Mouse (Mus musculus): ENCODE results near the gene Fignl2. TPM values are rescaled to one million over a fixed set of nuclear protein-coding genes. Genes with fewer than 3 reads are reported as not detected.

Gene Fignl2
- polyA plus RNA-seq, 1 experiment from 2014 or later = 0.82 TPM

DNA sequence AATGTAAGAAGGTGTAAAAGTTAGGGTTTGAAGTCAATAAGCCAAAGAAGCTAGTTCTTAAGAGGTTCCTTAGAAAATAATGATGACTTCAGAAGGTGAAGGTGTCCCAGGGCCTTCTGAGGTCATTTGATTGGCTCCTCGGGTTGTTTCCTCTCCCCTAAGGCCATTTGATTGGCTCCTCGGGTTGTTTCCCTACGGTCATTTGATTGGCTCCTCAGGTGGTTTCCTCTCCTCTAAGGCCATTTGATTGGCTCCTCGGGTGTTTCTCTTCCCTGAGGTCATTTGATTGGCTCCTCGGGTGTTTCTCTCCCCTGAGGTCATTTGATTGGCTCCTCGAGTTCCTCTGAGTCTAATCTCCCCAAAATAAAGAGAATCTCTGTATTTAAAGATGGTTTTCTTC lies 67.0 kb downstream of the Fignl2 start:
- H3K4me1 ChIP-seq = peaks cover 11% of the 10 kb centered on the region
- WGBS = 93% methylated on average over 6 of the region's 6 CpGs
- H3K36me3 ChIP-seq (replicated peaks) = peaks cover 10% of the 10 kb centered on the region; the same call in 1 of the 2 replicates
- peaks cover 10% of the 10 kb centered on the region for H3K27me3 ChIP-seq (ENCODE audit: poor library complexity, severe bottlenecking)
- H3K4me3 ChIP-seq = no peak overlapping the region
- DNase-seq (ENCODE audit: extremely low spot score, low spot score) = no peak
- no peak overlapping the region for H3K27ac ChIP-seq
- H3K9me3 ChIP-seq = no peaks in the 10 kb centered on the region

- DNase-seq (ENCODE audit: extremely low spot score, low spot score) = no peak
- Histone ChIP-seq H3K27ac (no peak overlapping the region), H3K4me3 (no peak overlapping the region), H3K4me1 (peaks cover 16% of the 10 kb centered on the region), H3K27me3 (ENCODE audit: poor library complexity, severe bottlenecking) (peaks cover 21% of the 10 kb centered on the region), H3K36me3 (replicated peaks) (peaks cover 4% of the 10 kb centered on the region; the same call in 1 of the 2 replicates), H3K9me3 (no peaks in the 10 kb centered on the region)
- 93% methylated on average over 14 of the region's 14 CpGs for WGBS
These were observed 69.9 kb downstream of the Fignl2 start for GRCm38 (mm10) chr15:101008386-101009010.

DNA sequence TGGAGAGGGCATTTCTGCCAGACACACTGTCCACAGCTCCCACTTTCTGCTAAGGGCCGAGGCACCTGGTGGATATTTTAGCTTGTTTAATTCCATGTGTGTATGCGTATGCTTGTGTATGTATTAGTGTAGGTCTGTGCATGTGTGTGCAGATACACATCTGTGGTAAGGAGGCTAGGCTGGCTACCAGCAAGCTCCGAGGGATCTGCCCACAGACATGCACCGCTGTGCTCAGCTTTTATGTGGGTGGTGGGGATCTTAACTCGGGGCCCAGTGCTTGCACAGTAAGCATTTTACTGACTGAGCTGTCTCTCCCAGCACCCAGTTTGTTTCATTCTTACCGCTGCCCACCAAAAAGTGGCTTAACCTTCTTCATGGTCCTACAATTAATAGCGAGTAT lies 71.1 kb downstream of the Fignl2 start:
- 74% methylated on average over 7 of the region's 7 CpGs for WGBS
- peaks cover 21% of the 10 kb centered on the region for H3K27me3 ChIP-seq (ENCODE audit: poor library complexity, severe bottlenecking)
- no peak for DNase-seq (ENCODE audit: extremely low spot score, low spot score)
- no peaks in the 10 kb centered on the region for H3K9me3 ChIP-seq
- H3K36me3 ChIP-seq (replicated peaks) = no peaks in the 10 kb centered on the region
- H3K4me3 ChIP-seq = peak overlapping the region; percentile 56
- peaks cover 16% of the 10 kb centered on the region for H3K4me1 ChIP-seq
- H3K27ac ChIP-seq = peak overlapping the region; percentile 68

GRCm38 (mm10) chr15:101006251-101007040 lies 71.9 kb downstream of the Fignl2 start:
- Histone ChIP-seq H3K36me3 (replicated peaks) (no peaks in the 10 kb centered on the region), H3K27ac (peak overlapping the region; percentile 68)
- WGBS = 14% methylated on average over 14 of the region's 15 CpGs

GRCm38 (mm10) chr15:101005717-101006116 lies 72.7 kb downstream of the Fignl2 start:
- no peak overlapping the region for H3K4me3 ChIP-seq
- H3K9me3 ChIP-seq = no peaks in the 10 kb centered on the region
- H3K4me1 ChIP-seq = peaks cover 16% of the 10 kb centered on the region
- DNase-seq (ENCODE audit: extremely low spot score, low spot score) = no peak
- 84% methylated on average over 8 of the region's 8 CpGs for WGBS
- H3K27me3 ChIP-seq (ENCODE audit: poor library complexity, severe bottlenecking) = peaks cover 21% of the 10 kb centered on the region
- H3K36me3 ChIP-seq (replicated peaks) = no peaks in the 10 kb centered on the region
- no peak overlapping the region for H3K27ac ChIP-seq

More at GRCm38 (mm10) chr15:101006251-101007040, 71.9 kb downstream of the Fignl2 start:
- H3K4me1 ChIP-seq = peaks cover 16% of the 10 kb centered on the region
- H3K4me3 ChIP-seq = peak overlapping the region; percentile 56
- H3K9me3 ChIP-seq = no peaks in the 10 kb centered on the region
- DNase-seq (ENCODE audit: extremely low spot score, low spot score) = peak; percentile 62
- H3K27me3 ChIP-seq (ENCODE audit: poor library complexity, severe bottlenecking) = peaks cover 21% of the 10 kb centered on the region

DNA sequence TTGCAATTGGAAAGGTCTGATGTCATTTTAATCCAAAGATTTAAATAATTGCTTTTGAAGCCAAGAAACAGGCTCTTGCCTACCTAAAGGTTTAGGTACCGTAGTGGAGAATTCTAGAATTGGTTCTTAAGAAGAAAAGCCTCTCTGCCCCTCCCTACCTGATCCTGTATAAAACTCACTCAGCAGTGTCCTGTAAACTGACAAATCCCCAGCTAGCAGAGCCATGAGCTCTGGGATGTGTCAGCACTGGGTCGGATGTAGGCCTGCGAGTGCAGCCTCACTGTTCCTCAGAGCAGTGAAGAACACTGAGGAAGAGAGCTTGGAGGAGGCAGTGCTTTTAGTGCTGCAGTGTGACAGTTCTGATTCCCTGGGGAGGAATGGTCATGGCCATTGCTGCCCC lies 73.8 kb downstream of the Fignl2 start:
- H3K36me3 ChIP-seq (replicated peaks) = no peaks in the 10 kb centered on the region
- no peak for DNase-seq (ENCODE audit: extremely low spot score, low spot score)
- no peaks in the 10 kb centered on the region for H3K9me3 ChIP-seq
- WGBS = 73% methylated on average over 3 of the region's 3 CpGs
- no peak overlapping the region for H3K27ac ChIP-seq
- H3K4me3 ChIP-seq = no peak overlapping the region
- H3K27me3 ChIP-seq (ENCODE audit: poor library complexity, severe bottlenecking) = peaks cover 21% of the 10 kb centered on the region
- H3K4me1 ChIP-seq = peaks cover 16% of the 10 kb centered on the region

DNA sequence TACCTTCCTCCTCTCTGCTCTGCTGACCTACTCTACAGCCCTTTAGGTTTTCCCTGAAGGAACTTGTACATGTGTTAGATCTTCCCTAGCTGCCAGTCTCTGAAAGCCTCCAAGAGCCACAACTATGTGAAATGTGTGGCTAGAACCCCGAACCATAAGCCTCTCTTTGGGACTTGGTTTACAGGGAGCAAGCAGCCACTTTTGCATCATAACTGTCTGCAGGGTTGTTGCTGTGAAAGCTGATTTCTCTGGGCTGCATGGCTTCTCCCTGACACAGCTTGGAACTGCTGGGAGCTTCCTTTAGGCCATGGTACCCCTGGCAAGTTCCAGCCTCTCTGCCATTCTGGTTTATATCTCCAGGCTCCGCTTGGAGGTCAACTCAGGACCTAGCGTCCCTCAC lies 75.9 kb downstream of the Fignl2 start:
- Histone ChIP-seq H3K27me3 (ENCODE audit: poor library complexity, severe bottlenecking) (peaks cover 16% of the 10 kb centered on the region), H3K27ac (no peak overlapping the region), H3K9me3 (no peaks in the 10 kb centered on the region), H3K4me1 (peaks cover 16% of the 10 kb centered on the region), H3K36me3 (replicated peaks) (no peaks in the 10 kb centered on the region), H3K4me3 (no peak overlapping the region)
- DNase-seq (ENCODE audit: extremely low spot score, low spot score) = no peak
- whole genome bisulfite sequencing = 92% methylated on average over 3 of the region's 3 CpGs

GRCm38 (mm10) chr15:101001685-101002084 lies 76.7 kb downstream of the Fignl2 start:
- H3K4me1 ChIP-seq = peaks cover 8% of the 10 kb centered on the region
- no peaks in the 10 kb centered on the region for H3K36me3 ChIP-seq (replicated peaks)
- H3K27me3 ChIP-seq (ENCODE audit: poor library complexity, severe bottlenecking) = peaks cover 10% of the 10 kb centered on the region; the same call in 1 of the 2 replicates
- H3K4me3 ChIP-seq = no peak overlapping the region
- DNase-seq (ENCODE audit: extremely low spot score, low spot score) = no peak
- WGBS = 92% methylated on average over 1 of the region's 1 CpGs
- no peaks in the 10 kb centered on the region for H3K9me3 ChIP-seq
- no peak overlapping the region for H3K27ac ChIP-seq

Other genes starting within 250 kb of the Fignl2 start
- gene Scn8a, start 208.7 kb downstream of the Fignl2 start, polyA plus RNA-seq (2016; fragmentation: Nextera tagmentation; extraction: Ambion mirVana) = 9.0 and 11.0 TPM in 2 replicates
- not detected in 2 replicates for gene Gm47841, start 31.2 kb downstream of the Fignl2 start, polyA plus RNA-seq (2016; fragmentation: Nextera tagmentation; extraction: Ambion mirVana)
- not detected in 2 replicates for gene Ankrd33, start 37.2 kb upstream of the Fignl2 start, polyA plus RNA-seq (2016; fragmentation: Nextera tagmentation; extraction: Ambion mirVana)
- 8.0 and 8.1 TPM in 2 replicates for gene Acvrl1, start 50.0 kb upstream of the Fignl2 start, polyA plus RNA-seq (2016; fragmentation: Nextera tagmentation; extraction: Ambion mirVana)
- 5.8 TPM in 2 replicates for gene Acvr1b, start 95.5 kb upstream of the Fignl2 start, polyA plus RNA-seq (2016; fragmentation: Nextera tagmentation; extraction: Ambion mirVana)
- 2.6 and 4.1 TPM in 2 replicates for gene Grasp, start 145.6 kb upstream of the Fignl2 start, polyA plus RNA-seq (2016; fragmentation: Nextera tagmentation; extraction: Ambion mirVana)
- gene Nr4a1, start 175.7 kb upstream of the Fignl2 start, polyA plus RNA-seq (2016; fragmentation: Nextera tagmentation; extraction: Ambion mirVana) = 3.7 and 5.2 TPM in 2 replicates
- 77.2 and 77.8 TPM in 2 replicates for gene Atg101, start 205.7 kb upstream of the Fignl2 start, polyA plus RNA-seq (2016; fragmentation: Nextera tagmentation; extraction: Ambion mirVana)
- 0.07 and 0.27 TPM in 2 replicates for gene 6030408B16Rik, start 214.6 kb upstream of the Fignl2 start, polyA plus RNA-seq (2016; fragmentation: Nextera tagmentation; extraction: Ambion mirVana)

Measured in forebrain, embryonic 10.5 days (tissue).